Mouse (Mus musculus) lung, postnatal 14 days (tissue): ENCODE data around the gene Fcho2.

Experiments
- DNase-seq: peaks from one replicate; pipeline ENCODE4 v3.0.0; 2021

Fcho2 gene

DNA sequence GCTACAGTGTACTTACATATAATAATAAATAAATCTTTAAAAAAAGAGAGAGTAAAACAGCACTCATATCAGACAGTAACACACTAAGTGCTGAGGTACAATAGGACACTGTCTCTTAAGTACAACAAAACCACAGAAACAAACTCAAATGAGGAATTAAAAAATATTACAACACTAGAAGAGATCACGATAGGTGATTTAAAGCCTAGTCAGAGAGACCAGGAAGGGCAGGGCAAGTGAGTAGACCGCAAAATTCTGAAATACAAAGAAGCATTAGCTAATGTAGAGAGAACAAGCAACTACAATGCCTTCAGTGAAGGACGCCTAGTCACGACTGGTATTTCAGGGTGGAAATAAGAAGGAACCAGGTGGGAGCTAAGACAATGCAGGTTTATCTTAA lies 11.6 kb downstream of the Fcho2 start:
- DNase-seq = no peak

DNA sequence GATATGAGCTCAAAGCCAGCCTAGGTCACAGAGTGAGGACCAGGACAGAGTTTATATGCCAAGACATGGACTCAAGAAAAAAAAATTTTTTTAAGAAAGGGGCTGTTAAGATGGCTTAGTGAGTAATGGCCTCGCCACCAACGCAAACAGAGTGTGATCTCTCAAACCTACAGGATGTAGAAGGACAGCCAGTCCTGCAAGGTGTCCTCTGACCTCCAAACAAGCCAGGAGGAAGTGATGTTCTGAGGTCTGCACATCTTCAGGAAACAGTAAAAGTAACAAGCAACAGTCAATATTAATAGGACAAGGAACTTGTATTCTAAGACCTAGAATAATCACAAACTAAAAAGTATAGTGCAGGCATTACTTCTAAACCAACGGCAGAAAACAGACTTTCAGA lies 12.3 kb downstream of the Fcho2 start:
- no peak for DNase-seq

GRCm38 (mm10) chr13:98795511-98795910 lies 19.7 kb downstream of the Fcho2 start:
- DNase-seq = no peak

- DNase-seq = no peak
These were observed 22.4 kb downstream of the Fcho2 start for GRCm38 (mm10) chr13:98792864-98793263.

GRCm38 (mm10) chr13:98791693-98792092 lies 23.6 kb downstream of the Fcho2 start:
- DNase-seq = no peak

GRCm38 (mm10) chr13:98786970-98787685 lies 28.1 kb downstream of the Fcho2 start:
- DNase-seq = no peak

- DNase-seq = no peak
These were observed 37.3 kb downstream of the Fcho2 start for GRCm38 (mm10) chr13:98777959-98778358.

DNA sequence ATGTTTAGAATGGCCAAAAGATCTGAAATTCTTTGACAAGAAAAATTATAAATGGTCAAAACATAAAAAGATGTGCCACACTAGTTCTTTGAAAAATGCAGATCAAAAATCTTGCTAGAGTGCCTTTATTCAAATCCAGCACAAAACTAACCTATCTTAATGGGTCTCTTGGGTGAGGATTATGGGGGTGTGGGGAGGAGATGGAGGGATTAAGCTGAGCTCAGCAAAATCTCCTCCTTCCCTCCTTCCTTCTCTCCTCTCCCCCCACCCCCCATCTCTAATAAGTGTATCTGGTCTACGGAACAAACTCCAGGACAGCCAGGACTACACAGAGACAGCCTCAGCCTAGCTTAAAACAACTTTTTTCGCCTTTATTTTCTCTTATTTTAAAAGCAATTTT lies 43.8 kb downstream of the Fcho2 start:
- no peak for DNase-seq

DNA sequence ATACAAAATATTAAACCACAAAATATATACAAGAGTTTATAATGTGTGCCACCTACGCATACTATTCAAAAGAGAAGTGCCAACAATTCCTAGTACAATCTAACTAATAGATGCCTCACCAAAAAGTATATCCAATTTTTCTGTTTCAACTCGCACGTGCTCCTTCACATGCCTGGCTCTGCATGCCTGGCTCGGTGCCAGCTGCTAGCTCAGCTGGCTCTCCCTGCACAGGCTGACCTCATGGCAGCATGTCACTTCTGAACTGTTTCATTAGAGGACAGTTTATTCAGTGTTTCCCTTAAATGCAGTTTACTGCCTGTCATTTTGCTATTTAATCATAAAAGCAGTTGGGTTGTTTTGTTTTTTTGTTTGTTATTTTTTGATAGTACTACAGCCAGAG lies 46.9 kb downstream of the Fcho2 start:
- DNase-seq = peak; percentile 69

DNA sequence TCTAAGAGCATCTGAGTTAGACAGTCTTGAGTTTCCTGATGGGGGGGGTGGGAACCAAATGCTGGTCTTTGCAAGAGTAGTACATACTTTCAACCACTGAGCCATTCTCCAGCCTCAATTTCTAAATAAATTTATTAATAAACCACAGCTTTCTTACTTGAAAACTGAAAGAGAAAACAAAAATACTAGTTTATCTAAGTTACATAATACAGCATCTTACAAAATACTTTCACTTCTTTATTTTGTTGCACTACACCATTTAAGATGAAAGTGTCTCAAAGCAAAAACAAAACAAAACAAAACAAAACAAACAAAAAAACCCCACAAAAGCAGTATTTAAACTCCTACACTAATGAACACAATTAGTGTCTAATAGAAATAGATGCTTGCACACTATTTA lies 53.5 kb downstream of the Fcho2 start:
- no peak for DNase-seq

- no peak for DNase-seq
These were observed 59.4 kb downstream of the Fcho2 start for GRCm38 (mm10) chr13:98755886-98756285.

DNA sequence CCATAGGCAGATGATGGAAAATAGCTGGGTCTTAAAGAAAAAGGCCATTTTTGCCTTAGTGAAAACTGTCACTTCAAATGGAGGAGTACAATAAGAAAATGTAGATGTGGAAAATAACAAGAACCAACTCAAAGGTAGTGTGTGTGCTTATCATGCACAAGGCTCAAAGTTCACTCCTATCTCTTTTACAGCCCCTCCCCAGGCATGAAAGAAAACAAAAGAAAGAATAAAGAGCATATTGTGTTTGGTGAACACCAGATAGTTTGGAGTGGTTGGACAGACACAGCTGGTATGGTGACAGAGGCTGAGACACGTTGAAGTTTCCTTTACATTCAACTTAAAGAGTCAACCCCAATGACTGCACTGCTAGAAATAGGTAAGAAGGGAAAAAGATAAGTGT lies 70.6 kb downstream of the Fcho2 start:
- DNase-seq = no peak

DNA sequence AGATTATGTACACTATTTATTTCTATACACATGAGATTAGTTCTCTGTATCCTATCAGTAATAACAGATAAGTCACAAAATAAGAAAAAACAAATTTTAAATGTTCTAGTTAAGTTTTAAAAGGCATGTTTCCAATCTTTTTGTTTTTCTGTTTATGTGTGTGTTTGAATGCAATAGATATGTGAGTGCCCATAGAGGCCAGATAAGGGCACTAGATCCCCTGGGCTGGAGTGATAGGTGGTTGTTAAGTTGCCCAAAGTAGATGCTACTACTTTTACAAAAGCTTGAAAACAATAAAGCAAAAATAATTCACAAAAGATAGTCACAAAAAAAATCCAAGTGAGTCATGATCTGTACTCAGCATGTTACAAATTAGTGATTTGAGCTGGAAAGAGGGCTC lies 71.4 kb downstream of the Fcho2 start:
- no peak for DNase-seq

DNA sequence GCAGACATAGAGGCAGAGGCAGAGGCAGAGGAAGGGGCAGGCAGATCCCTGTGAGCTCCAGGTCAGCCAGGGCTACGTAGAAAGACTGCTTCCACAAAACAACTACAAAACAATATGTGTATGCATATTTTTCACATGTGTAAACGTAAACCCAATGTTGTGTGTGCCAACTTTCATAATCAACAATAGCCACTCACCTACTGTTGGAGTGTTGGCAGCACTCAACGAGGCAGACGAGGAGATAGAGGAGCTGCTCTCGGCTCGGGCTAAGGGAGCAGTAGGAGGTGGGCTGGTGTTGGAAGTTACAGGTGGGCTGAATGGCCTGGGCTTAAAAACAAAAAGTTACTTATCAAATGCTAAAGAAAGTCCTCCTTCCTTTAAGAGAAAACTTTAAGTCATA lies 72.0 kb downstream of the Fcho2 start:
- DNase-seq = no peak

- DNase-seq = no peak
These were observed 77.0 kb downstream of the Fcho2 start for GRCm38 (mm10) chr13:98738213-98738612.

DNA sequence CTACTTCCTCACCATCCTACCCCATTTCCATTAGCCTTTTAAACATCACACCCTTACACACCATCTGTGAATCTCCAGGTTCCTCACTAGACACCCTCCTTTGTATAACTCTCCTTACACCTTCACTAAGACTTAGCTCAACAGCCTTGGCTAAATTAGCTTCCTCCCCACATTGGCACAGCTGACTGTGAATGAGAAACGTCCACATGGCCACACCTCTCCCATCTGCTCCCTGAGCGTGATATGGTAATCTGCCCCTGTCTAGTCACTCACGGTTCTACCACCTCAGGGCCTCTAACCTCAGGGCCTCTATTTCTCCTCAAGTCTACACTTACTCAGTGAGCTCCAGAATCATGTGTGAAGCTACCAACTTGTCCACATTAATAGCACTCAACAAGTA lies 82.0 kb downstream of the Fcho2 start:
- DNase-seq = no peak

DNA sequence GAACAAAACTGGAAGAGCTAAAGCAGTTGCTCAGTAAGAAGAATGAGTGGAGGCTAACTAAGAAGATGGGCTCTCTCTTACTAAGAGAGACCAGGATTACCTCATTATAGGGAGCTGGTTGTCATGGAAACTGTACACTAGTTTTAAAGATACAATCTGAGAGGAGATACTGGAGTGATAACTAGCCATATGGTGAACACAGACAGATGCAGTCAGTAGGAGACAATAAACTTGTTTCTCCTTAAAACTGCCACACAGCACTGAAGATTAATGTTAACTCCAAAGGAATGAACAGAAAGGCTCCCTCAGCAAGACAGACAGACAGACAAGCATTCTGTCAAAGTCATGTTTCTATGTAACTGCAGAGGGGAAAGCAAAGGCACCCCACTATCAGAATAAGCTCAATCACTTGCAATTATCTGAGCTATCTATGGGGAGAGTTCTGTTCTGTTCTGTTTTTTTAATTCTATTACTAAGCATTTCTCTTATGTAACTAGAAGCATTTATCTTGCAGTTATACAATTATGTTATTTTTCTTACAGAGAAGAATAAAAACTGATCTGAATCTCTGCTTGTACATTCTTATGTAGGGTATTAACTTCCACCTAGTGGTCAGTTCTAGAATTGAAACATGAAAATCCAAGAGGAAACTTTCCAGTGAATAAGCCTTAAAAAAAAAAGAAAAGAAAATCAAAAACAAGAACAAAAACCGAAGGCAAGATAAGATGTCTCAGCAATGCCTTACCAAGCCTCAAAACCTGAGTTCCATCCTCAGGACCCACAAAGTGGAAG lies 85.8 kb downstream of the Fcho2 start:
- no peak for DNase-seq

GRCm38 (mm10) chr13:98726494-98726893 lies 88.8 kb downstream of the Fcho2 start:
- DNase-seq = no peak

DNA sequence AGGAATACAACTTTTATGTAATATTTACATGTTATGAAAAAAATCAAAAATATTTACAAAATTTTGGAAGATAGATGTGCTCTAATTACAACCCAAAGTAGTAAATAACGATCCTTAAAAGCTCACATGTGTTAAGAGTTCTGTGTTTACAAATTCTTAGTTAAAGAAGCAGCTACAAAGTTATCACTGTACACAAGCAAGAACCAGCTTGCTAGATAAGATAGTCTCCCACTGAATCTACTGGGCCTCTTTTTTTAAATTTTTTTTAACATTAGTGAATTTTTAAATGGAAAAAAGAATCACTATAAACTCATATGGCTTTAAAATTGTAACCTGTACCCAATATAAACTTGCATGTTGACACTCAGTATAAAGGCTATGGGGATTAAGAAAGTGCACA lies 91.8 kb downstream of the Fcho2 start:
- DNase-seq = no peak

GRCm38 (mm10) chr13:98722296-98722695 lies 93.0 kb downstream of the Fcho2 start:
- DNase-seq = no peak

DNA sequence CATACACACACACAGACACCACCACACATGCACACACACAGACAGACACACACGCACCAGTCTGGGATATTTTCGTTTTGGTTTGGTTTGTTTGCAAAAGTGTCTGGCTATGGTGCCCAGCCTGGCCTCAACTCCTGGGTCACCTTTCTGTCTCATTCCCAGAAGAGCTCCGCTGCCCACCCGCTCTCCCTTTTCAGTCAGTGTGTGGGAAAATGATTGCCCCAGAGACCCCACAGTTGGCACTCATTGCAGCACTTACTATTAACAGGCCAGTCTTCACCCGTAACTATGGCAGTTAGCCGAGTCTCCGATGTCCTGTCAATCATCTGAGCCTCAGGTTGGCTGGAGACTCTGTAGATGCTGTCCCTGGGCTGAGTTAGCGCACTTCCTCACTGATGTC lies 99.1 kb downstream of the Fcho2 start:
- no peak for DNase-seq

DNA sequence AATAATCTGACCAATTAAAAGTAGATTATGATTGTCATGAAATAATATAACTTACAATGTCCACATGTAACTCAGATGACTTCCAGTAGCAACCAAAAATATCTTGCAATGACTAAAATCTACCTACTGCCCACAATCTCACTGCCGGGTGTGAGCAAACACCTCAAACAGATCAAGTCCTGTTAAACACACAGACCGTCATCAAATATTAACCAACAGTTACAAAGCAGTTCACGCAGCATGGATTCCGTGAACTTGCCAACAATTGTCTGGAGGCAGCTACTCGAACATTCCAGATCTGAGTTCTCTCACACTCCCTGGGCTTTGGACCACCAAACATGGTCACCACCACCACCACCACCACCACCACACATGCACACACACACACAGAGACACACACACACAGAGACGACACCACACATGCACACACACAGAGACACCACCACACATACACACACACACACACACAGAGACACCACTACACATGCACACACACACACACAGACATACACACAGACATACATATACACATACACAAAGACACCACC lies 99.7 kb downstream of the Fcho2 start:
- DNase-seq = no peak

GRCm38 (mm10) chr13:98710655-98711054 lies 104.6 kb downstream of the Fcho2 start:
- DNase-seq = no peak

GRCm38 (mm10) chr13:98710236-98710635 lies 105.0 kb downstream of the Fcho2 start:
- peak; percentile 35 for DNase-seq
